Mouse (Mus musculus) CH12.LX (cell line): Measurements from ENCODE around the gene Cacng6. TPM values are rescaled to one million over a fixed set of nuclear protein-coding genes. Genes with fewer than 3 reads are reported as not detected.

Experiments used
- DNase-seq: peaks from one replicate; pipeline ENCODE4 v3.0.0-alpha.2; 2013; ENCODE audit errors: extremely low read depth
- H3K27ac ChIP-seq: 2 replicates; pipeline ENCODE4 v1.5.1; 2012; ENCODE audit warnings: low read depth, mild to moderate bottlenecking, control low read depth, moderate library complexity; ENCODE audit not compliant: insufficient read depth
- H3K27me3 ChIP-seq: replicated peaks from 2 replicates; pipeline ENCODE3; 2012; ENCODE audit warnings: inconsistent platforms
- H3K36me3 ChIP-seq, 2 experiments: replicated peaks in 1 of 2; 2 replicates each; pipeline versions ENCODE3 to v1.6.1; 2012; ENCODE audit warnings: inconsistent platforms in 1 of 2, low read length in 1 of 2, mild to moderate bottlenecking in 1 of 2, mixed read lengths in 1 of 2, moderate library complexity in 1 of 2; ENCODE audit not compliant: control insufficient read depth in 1 of 2, insufficient read depth in 1 of 2
- H3K4me1 ChIP-seq, 2 experiments: 2 replicates each; pipeline ENCODE4 v1.6.1; 2012; ENCODE audit warnings: inconsistent platforms in 1 of 2, moderate library complexity in 1 of 2; ENCODE audit not compliant: insufficient read depth in 2 of 2, control insufficient read depth in 1 of 2
- H3K4me2 ChIP-seq: 2 replicates; pipeline ENCODE4 v1.6.1; 2012; ENCODE audit warnings: low read depth, mild to moderate bottlenecking, control low read depth; ENCODE audit not compliant: poor library complexity, insufficient read depth, severe bottlenecking
- H3K4me3 ChIP-seq, 3 experiments: fragments of 150-350 bp in 1 of 3; sonication (generic) in 1 of 3; replicated peaks in 1 of 3; 2 replicates each; pipeline versions ENCODE3 to v1.5.1; 2011 to 2012; ENCODE audit warnings: low read depth in 2 of 3, low read length in 2 of 3, mild to moderate bottlenecking in 2 of 3, moderate library complexity in 2 of 3, control low read depth in 1 of 3, improper control_type of control experiment in 1 of 3, inconsistent platforms in 1 of 3, mixed read lengths in 1 of 3; ENCODE audit not compliant: poor library complexity in 1 of 3
- H3K79me2 ChIP-seq: replicated peaks from 2 replicates; pipeline ENCODE4 v1.6.1; 2012; ENCODE audit warnings: mild to moderate bottlenecking, moderate library complexity; ENCODE audit not compliant: control insufficient read depth, poor library complexity, insufficient read depth, severe bottlenecking; ENCODE audit errors: extremely low read depth
- H3K9ac ChIP-seq: 2 replicates; pipeline ENCODE4 v1.6.1; 2012; ENCODE audit warnings: low read depth, mild to moderate bottlenecking, control low read depth, moderate library complexity; ENCODE audit not compliant: insufficient read depth
- H3K9me3 ChIP-seq: replicated peaks from 2 replicates; pipeline ENCODE3; 2012; ENCODE audit warnings: low read length, inconsistent platforms, mixed read lengths
- CTCF ChIP-seq, 2 experiments: IDR thresholded peaks in 1 of 2; conservative IDR thresholded peaks in 1 of 2; 2 replicates each; pipeline ENCODE4 v1.5.1; 2011 to 2012; ENCODE audit warnings: low read depth in 2 of 2, low read length in 2 of 2, improper control_type of control experiment in 1 of 2, inconsistent platforms in 1 of 2, mild to moderate bottlenecking in 1 of 2, moderate library complexity in 1 of 2
- ELF1 ChIP-seq: IDR thresholded peaks from 2 replicates; pipeline ENCODE4 v1.6.1; 2014; ENCODE audit warnings: low read depth, mild to moderate bottlenecking, inconsistent platforms, low read length, improper control_type of control experiment
- EP300 ChIP-seq: IDR thresholded peaks from 2 replicates; pipeline ENCODE4 v1.6.1; 2011; ENCODE audit warnings: low read length, improper control_type of control experiment
- GABPA ChIP-seq: IDR thresholded peaks from 2 replicates; pipeline ENCODE4 v1.6.1; 2012; ENCODE audit warnings: low read depth, low read length, improper control_type of control experiment, inconsistent platforms; ENCODE audit not compliant: insufficient replicate concordance
- HCFC1 ChIP-seq: IDR thresholded peaks from 2 replicates; pipeline ENCODE4 v1.6.1; 2012; ENCODE audit warnings: low read depth, mild to moderate bottlenecking, inconsistent platforms, low read length, improper control_type of control experiment
- JUND ChIP-seq: conservative IDR thresholded peaks from 2 replicates; pipeline ENCODE4 v1.6.1; 2011; ENCODE audit warnings: low read depth, low read length, improper control_type of control experiment
- KAT2A ChIP-seq: IDR thresholded peaks from 2 replicates; pipeline ENCODE4 v1.6.1; 2012; ENCODE audit warnings: low read length, improper control_type of control experiment, inconsistent platforms; ENCODE audit not compliant: insufficient replicate concordance
- MEF2A ChIP-seq: IDR thresholded peaks from 2 replicates; pipeline ENCODE4 v1.6.1; 2014; ENCODE audit warnings: low read depth, mild to moderate bottlenecking, inconsistent platforms, low read length, improper control_type of control experiment, borderline replicate concordance
- MXI1 ChIP-seq: IDR thresholded peaks from 2 replicates; pipeline ENCODE4 v1.6.1; 2011; ENCODE audit warnings: mild to moderate bottlenecking, low read depth, low read length, improper control_type of control experiment
- RAD21 ChIP-seq: IDR thresholded peaks from 2 replicates; pipeline ENCODE4 v1.6.1; 2011; ENCODE audit warnings: low read depth, mild to moderate bottlenecking, low read length, improper control_type of control experiment, moderate library complexity
- SMC3 ChIP-seq: IDR thresholded peaks from 2 replicates; pipeline ENCODE4 v1.6.1; 2011; ENCODE audit warnings: low read depth, low read length, improper control_type of control experiment
- TBP ChIP-seq: conservative IDR thresholded peaks from 2 replicates; pipeline ENCODE4 v1.6.1; 2011; ENCODE audit warnings: low read depth, low read length, improper control_type of control experiment
- TCF12 ChIP-seq: IDR thresholded peaks from 2 replicates; pipeline ENCODE4 v1.6.1; 2014; ENCODE audit warnings: low read depth, mild to moderate bottlenecking, inconsistent platforms, low read length, improper control_type of control experiment
- UBTF ChIP-seq: IDR thresholded peaks from 2 replicates; pipeline ENCODE4 v1.6.1; 2012; ENCODE audit warnings: low read depth, mild to moderate bottlenecking, inconsistent platforms, low read length, improper control_type of control experiment, moderate library complexity
- USF2 ChIP-seq: conservative IDR thresholded peaks from 2 replicates; pipeline ENCODE4 v1.6.1; 2011; ENCODE audit warnings: low read depth, low read length, improper control_type of control experiment
- dilution Hi-C: fragments of 300-500 bp; cut with MboI; formaldehyde crosslinking; loops from 2 replicates; pipeline ENCODE4 v1.14.3; 2020; ENCODE audit warnings: low sequenced_read_pairs; ENCODE audit not compliant: extremely low pct_unique_long_range_greater_than_20kb, extremely low pct_ligation_motif_present
- in situ Hi-C: fragments of 300-500 bp; cut with MboI; formaldehyde crosslinking; loops from 3 replicates; pipeline ENCODE4 v1.14.3; 2019; ENCODE audit warnings: low sequenced_read_pairs, low pct_ligation_motif_present, low pct_unique_long_range_greater_than_20kb, mixed read lengths
- polyA plus RNA-seq: library from polyadenylated mRNA; unstranded; fragments of >175 nt; gene quantifications from 2 replicates; pipeline ENCODE4 v1.2.1, GENCODE M21; 2012; ENCODE audit warnings: low read depth; ENCODE audit not compliant: insufficient read length
- total RNA-seq, 2 experiments: library from RNA; depleted of rRNA; stranded (reverse); fragments of 300-350 nt in 1 of 2; fragments of >200 nt in 1 of 2; gene quantifications; 2 replicates each; pipeline ENCODE4 v1.2.3; 2012 to 2014

Gene Cacng6
- total and polyA plus RNA-seq, 3 experiments = not detected

DNA sequence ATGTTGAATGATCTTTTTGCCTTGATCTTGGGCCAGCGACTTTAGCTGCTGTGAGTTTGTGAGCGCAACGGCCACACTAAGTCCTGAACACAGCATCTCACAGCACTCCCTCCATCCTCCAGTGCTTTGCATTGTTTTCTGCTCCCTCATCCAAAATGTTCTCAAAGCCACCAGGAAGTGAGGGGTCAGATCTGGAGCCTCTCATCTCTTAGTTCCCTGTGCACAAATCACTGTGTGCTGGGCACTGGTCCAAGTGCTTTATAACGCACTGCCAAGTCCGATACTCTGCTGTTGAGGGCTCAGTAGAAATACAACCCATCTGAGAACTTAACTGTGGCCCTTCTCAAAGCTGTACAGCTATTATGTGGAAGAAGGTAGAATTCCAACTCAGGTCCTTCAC, 13.9 kb downstream of the Cacng6 start:
- H3K9ac ChIP-seq = no peak overlapping the region
- no peaks in the 10 kb centered on the region for H3K79me2 ChIP-seq
- no peak for DNase-seq
- no peaks in the 10 kb centered on the region for H3K36me3 ChIP-seq
- in situ Hi-C loops (no loop called here), dilution Hi-C loops (no loop called here)
- no peak overlapping the region for H3K27ac ChIP-seq
- H3K4me3 ChIP-seq = no peak overlapping the region
- no peak overlapping the region for H3K4me2 ChIP-seq
- peaks cover 3 to 29% of the 10 kb centered on the region in 2 experiments; a peak in 3 of 4 replicates for H3K4me1 ChIP-seq
- peaks cover 2% of the 10 kb centered on the region for H3K9me3 ChIP-seq
- TF ChIP-seq CTCF (conservative IDR thresholded peaks at IDR 0.05 in 1 of 2, IDR thresholded peaks at IDR 0.05 in 1 of 2; ENCODE audit: low read depth in 2 of 2, low read length in 2 of 2) = no peak
- TF ChIP-seq MEF2A = no peak
- TF ChIP-seq HCFC1 = no peak
- TF ChIP-seq EP300 = no peak
- TF ChIP-seq ELF1 = no peak
- TF ChIP-seq RAD21 = no peak
- no peak for TF ChIP-seq MXI1
- TF ChIP-seq TBP = no peak
- no peak for TF ChIP-seq SMC3
- TF ChIP-seq UBTF = no peak
- TF ChIP-seq USF2 = no peak
- no peak for TF ChIP-seq JUND
- TF ChIP-seq, all 38 proteins: peak for 0
- H3K27me3 ChIP-seq = no peaks in the 10 kb centered on the region

DNA sequence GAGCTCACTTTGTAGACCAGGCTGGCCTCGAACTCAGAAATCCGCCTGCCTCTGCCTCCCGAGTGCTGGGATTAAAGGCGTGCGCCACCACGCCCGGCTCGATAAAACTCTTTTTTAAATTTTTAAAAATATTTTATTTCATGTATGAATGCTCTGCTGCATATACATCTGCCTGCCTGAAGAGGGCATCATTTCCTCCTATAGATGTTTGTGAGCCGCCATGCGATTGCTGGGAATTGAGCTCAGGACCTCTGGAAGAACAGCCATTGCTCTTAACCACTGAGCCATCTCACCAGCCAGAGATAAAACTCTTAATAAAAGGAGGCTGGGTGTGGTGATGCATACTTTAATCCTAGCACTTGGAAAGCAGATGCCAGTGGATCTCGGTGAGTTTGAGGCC, 16.0 kb downstream of the Cacng6 start:
- H3K4me1 ChIP-seq = peaks cover 3 to 43% of the 10 kb centered on the region in 2 experiments; a peak in 3 of 4 replicates
- no peaks in the 10 kb centered on the region for H3K36me3 ChIP-seq
- no peaks in the 10 kb centered on the region for H3K79me2 ChIP-seq
- H3K4me3 ChIP-seq = no peak overlapping the region
- TF ChIP-seq KAT2A (no peak), HCFC1 (no peak), CTCF (conservative IDR thresholded peaks at IDR 0.05 in 1 of 2, IDR thresholded peaks at IDR 0.05 in 1 of 2; ENCODE audit: low read depth in 2 of 2, low read length in 2 of 2) (peak in 1 of 2 experiments; percentile 20; a peak in 2 of 4 replicates), GABPA (no peak), TCF12 (no peak)
- TF ChIP-seq, all 38 proteins: peak for 1
- no peak overlapping the region for H3K9ac ChIP-seq
- dilution Hi-C loops = no loop called here
- no peaks in the 10 kb centered on the region for H3K27me3 ChIP-seq
- in situ Hi-C loops = loop anchor here (5.0 to 10.0 kb wide), 2 partner anchors 95 to 213 kb away; no protein-coding TSS in a partner anchor
- no peak overlapping the region for H3K4me2 ChIP-seq
- DNase-seq = no peak
- H3K27ac ChIP-seq = no peak overlapping the region
- H3K9me3 ChIP-seq = peaks cover 2% of the 10 kb centered on the region
